Mouse (Mus musculus): ENCODE data around the gene Psmd4. TPM values are rescaled to one million over a fixed set of nuclear protein-coding genes. Genes with fewer than 3 reads are reported as not detected.
"Not testable (repeated sequence)": the region's sequence is repeated elsewhere in the genome, so short reads cannot be mapped to it uniquely, and the experiment has no call there.

Gene Psmd4
- 100 to 1,000 TPM; 154 to 169 TPM for total RNA-seq (2021)
- long read RNA-seq, transcript Psmd4-201 (10 exons, 1,276 nt) = minor isoform, 28 of 128 reads
- long read RNA-seq, transcript Psmd4-202 (10 exons, 1,332 nt) = major isoform, 66 of 128 reads
- long read RNA-seq, partial matches to known transcripts = 7 of 128 reads
- long read RNA-seq, other reads (novel, unspliced or antisense) = 26 of 128 reads

DNA sequence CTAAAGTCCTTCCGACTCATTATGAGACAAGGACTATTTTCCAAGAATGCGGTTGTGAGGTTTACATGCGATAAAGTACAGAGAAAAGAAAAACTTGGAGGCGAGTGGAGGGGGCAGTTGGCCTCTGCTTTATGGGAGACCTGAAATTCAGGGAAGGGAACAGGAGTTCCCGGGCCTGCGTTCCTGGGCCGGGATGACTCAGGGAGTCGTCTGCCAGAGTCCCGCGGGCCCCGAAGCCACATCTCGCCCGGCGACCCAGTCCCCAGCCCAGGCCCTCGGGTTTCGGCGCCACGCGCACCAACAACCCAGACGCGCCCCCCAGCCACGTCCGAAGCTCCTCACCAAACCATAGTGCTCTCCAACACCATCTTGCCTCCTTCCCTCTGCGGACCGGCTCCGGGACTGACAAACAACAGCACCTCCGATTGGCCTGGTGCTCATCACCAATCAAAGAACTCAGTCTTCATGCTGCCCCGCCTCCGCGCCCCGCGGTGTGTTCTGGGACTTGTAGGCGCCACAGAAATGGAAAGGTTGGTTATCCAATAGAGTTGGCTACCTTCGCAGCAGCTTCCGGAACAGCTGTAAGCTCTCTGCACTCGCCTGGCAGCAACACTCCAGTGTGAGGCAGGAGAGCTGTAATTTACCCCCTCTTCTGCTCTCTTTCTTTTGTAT is at the start of gene Psmd4:
TSS of gene Psmd4 (minus strand) at position 449 of the 672 bp plus-strand sequence.
- peak; percentile 97 to 99 for DNase-seq (ENCODE audit: low spot score in 2 of 2)

DNA sequence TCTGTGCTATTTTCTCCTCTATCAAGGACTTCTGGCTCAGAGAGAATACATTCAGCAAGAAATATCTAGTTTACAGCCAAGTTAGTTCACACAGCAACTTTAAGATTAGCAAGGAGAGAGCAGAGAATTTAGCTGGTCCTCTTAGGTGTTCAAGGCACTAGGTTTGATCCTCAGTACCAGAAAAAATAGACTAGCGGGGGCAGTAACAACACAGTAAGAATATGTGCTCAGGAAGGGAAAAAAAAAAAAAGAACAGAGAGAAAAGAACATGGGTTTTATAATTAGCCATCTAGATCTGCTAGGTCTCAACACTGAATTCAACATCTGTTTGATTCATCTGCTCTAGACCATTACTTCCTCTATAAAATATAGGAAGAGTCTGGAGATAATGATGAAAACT is 45.7 kb upstream of the Psmd4 start:
- no peak for DNase-seq (ENCODE audit: low spot score in 2 of 2)

DNA sequence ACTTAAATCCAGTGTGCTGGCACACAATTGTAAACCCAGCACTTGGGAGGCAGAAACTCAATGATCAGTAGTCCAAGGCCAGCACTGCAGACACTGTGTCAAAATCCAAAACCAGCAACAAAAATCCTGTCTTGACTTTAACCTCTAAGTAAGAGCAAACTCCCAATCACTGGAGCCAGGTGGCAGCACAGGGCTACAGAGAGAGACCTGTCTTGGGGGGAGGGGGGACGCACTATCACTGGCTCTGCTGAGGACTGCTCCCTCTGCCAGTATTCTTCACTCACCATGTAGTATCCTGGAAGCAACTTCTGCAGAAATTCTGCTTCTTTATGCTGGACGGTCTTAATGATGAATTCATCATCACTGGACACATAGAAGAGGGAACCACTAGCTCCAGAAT is 29.2 kb upstream of the Psmd4 start:
- no peak for DNase-seq (ENCODE audit: low spot score in 2 of 2)

DNA sequence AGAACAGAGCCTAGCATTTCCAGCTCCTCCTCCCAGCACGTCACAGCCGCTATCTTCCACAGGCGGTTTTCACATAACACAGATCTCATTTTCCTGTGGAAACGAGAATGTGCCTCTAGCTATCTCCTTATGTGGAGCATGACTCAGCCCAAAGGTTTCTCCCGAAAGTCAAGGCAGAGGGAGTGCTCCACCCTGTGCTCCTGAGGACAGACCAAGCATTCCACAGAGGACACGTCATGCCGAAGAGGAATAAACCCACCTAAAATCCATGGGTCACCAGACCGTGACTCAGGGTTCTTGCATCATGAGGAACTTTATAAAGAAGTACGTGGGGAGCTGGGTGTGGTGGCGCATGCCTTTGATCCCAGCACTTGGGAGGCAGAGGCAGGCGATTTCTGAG is 24.2 kb upstream of the Psmd4 start:
- no peak for DNase-seq (ENCODE audit: low spot score in 2 of 2)

DNA sequence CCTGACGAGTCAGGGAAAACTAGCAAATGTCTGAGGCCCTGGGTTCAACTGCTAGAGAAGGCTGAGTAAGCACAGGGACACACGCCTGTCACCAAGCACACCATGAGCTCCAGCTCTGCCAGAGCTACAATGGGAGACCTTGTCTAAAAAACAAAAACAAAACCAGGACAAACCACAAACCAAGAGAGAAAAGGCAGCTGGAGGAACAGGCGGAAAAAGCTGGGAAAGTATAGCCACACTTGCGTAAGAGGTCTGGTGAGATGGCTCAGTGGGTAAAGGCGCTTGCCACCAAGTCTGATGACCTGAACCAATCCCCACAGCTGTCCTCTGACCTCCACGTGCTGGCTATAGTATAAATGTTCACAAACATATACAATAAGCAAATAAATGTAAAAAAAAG is 23.7 kb upstream of the Psmd4 start:
- no peak for DNase-seq (ENCODE audit: low spot score in 2 of 2)

DNA sequence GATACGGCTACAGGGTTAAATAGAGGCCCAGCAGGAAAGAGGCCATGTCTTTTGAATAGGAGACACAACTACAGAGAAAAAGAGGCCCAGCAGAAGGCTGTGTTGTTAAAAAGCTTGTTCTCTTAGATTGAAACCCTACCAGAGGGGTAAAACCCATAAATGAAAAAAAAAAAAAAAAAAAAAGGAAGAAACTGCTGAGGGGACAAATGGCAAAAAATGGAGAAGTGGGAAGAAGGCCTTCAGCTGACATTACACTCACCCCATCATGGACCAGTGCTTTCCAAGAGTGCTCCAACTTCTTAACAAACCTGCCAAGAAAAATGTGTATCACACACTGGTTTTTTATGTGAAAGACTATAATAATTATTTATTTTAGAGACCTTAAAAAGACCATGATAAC is 23.1 kb upstream of the Psmd4 start:
- no peak for DNase-seq (ENCODE audit: low spot score in 2 of 2)

DNA sequence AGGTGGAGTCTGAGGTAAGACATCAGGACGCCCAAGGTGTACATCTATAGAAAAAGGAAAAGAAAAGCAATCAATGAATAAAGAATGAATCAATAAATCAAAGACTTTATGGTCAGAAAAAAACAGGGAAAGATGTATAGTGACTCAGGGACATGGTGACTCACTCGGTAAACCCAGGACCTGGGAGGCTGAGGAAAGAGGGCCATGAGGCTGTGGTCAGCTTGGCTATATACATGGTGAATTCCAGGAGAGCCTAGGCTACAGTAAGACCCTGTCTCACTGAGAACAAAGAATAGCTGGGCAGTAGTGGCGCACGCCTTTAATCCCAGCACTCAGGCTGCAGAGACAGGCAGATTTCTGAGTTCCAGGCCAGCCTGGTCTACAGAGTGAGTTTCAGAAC is 21.3 kb upstream of the Psmd4 start:
- no peak for DNase-seq (ENCODE audit: low spot score in 2 of 2)

DNA sequence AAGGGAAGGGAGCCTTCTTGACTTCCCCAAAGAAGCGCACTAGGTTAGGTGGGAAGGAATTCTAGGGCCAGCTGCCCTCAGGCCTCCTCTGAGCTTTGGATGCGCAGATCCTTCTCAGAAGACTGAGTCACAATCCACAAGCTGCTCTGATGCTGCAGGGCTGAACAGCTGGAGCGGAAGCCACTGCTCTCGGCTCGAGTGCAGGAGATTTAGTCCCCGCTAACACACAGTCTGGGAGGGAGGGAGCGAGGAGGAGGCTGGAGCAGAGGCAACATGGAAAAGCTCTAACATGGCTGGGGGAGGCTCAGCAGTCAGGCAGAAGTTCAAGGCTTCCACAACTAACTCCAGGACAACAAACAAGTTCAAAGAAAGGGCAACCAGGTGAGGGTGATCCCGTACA is 15.7 kb upstream of the Psmd4 start:
- peak; percentile 38 to 52 for DNase-seq (ENCODE audit: low spot score in 2 of 2)

DNA sequence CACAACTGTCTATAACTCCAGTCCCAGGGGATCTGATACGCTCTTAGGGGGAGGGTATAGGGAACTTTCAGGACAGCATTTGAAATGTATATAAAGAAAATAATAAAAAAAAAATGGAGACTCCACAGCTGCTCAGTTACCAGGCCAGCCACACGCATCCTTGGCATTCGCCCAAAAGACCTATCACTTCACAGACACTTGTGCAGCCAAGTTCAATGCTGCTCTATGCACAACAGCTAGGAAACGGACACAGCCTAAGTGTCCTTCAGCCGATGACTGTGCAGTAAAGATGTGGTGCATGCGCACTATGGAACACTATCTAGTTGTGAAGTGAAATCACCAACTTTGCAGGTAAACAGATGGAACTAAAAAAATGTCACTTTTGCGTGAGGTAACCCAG is 13.9 kb upstream of the Psmd4 start:
- no peak for DNase-seq (ENCODE audit: low spot score in 2 of 2)

DNA sequence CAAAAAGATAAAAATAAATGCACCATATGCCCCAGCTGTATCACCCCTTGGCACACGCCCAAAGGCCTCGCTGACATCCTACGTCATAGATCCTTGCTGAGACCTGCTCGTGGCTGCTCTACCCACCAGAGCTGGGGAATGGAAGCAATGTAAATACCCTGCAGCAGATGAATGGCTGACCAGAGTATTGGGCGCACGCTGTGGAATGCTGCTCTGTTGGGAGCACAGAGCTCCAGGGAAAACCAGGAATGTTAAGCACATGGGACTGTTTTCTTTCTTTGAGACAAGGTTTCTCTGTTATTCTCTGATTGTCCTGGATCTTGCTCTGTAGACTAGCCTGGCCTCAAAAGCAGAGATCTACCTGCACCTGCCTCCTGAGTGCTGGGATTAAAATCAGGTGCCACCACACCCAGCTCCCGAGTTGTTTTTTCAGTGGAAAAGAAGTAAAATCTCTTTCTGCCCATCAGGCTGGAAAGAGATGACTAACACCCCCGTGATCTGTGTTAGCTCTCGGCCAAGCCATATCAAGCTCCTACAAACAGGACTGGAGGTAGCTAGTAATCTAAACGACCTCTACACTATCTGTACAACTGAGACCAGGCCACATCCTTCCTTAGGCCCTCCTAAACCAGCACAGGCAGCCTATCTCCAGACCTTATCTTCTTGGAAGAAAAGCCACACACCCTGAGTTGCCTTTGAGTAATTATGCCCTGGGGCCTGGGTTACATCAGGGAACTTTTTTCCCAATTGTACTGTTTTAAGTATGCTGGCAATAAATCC is 12.3 kb upstream of the Psmd4 start:
- DNase-seq (ENCODE audit: low spot score in 2 of 2) = peak in 1 of 2 experiments; percentile 64

DNA sequence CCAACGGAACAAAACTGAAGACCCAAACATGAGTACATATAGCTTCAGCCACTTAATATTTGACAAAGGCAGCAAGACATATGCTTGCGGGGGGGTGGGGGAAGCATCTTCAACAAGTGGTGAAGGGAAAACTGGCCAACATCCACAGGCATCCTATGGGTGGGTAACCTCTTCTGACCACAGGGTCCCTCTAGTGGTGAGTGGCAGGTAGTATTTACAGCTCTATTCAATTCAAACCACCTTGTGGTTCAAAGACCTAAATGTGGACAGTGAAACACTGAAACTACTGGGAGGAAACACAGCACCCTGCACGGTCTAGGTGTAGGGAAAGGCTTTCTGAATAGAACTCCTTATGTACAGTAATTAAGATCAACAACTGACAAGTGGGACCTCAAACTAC is 11.3 kb upstream of the Psmd4 start:
- peak in 1 of 2 experiments; percentile 41 for DNase-seq (ENCODE audit: low spot score in 2 of 2)

DNA sequence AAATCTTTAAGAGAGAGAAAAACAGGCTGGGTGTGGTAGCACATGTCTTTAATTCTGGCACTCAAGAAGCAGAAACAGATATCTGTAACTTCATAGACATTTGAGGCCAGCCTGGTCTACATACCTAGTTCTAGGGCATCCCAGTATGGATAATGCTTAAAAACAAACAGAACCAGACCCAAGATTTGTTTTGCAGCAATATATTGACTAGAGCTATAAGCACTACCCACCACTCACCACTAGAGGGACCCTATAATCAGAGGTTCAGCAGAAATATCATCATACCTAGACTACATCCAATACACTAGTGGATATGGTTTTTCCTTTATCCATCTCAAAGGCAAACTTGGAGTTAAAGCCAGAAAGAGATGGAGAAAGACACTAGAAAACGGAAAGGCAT is 10.5 kb upstream of the Psmd4 start:
- DNase-seq (ENCODE audit: low spot score in 2 of 2) = peak in 1 of 2 experiments; percentile 70

DNA sequence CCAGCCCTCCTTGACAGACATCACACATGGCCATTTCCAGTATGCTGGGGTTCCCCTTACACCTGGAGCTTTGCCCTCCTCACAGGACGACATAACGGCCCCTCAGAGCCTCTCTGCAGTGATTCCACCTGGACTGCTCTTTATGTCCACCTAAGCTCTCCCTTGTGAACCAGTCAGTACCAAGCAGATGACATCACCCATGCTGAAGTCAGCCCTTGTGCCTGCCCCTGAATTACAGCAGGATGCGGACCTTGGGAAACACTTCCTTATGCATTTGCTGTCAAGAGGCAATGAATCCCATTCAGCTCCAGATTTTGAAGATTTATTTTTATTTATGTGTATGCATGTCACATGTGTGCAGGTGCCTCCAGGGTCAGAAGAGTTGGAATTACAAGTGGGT is 5.5 kb upstream of the Psmd4 start:
- no peak for DNase-seq (ENCODE audit: low spot score in 2 of 2)

DNA sequence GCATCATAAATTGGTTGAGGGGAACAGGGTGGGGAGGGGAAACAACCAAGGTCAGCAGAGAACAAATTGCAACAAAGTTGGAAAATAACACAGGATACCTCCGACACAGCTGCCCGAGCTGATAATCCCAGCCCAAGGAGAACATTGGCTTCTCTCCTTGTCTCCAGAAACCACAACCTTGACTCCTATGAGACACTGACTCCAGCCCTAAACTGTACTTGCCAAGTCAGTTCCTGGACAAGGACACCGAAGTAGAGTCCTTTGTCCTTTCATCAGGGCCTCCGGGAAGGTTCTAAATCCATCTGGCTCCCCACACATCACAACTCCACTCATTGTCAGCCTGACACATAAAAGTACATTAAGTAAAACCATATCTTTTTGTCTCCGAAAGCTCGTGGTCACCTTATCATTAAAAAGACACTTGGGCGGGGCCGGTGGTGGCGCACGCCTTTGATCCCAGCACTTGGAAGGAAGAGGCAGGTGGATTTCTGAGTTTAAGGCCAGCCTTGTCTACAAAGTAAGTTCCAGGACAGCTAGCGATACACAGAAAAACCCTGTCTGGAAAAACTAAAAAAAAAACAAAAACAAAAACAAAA is 4.1 kb upstream of the Psmd4 start:
- no peak for DNase-seq (ENCODE audit: low spot score in 2 of 2)

DNA sequence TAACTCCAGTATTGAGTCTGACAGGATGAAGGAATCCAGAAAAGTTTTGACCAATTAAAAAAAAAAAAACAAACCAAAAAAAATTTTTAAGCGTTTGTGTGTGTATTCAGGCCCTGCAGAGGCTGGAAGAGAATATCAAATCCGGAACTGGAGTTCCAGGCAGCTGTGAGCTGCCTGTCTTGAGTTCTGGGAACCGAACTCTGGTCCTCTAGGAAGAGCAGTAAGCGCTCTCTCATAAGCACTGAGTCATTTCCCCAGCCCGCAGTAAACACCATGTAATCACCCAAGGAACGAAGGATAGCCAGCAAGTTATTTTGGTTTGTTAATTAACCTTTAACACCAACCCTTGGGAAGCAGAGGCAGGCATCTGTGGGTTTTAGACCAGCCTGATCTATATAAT is 837 bp upstream of the Psmd4 start:
- DNase-seq (ENCODE audit: low spot score in 2 of 2) = no peak

DNA sequence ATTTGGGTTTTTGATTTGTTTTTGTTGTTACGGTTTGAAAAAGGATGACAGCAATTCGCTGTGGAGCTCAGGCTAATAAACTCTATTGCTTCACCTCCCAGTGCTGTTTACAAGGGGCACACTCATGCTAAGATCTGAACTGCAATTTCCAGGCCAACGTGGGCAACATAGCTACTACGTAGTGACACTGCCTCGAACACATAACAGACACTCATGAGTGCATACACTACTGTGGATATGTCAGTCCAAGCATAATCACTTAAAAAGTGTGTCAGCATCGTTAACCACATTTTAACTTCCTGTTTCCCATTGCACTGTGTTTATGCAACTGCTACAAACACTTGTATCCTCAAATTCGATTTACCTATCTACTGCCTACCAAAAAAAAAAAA is 420 bp upstream of the Psmd4 start:
- DNase-seq (ENCODE audit: low spot score in 2 of 2) = no peak

DNA sequence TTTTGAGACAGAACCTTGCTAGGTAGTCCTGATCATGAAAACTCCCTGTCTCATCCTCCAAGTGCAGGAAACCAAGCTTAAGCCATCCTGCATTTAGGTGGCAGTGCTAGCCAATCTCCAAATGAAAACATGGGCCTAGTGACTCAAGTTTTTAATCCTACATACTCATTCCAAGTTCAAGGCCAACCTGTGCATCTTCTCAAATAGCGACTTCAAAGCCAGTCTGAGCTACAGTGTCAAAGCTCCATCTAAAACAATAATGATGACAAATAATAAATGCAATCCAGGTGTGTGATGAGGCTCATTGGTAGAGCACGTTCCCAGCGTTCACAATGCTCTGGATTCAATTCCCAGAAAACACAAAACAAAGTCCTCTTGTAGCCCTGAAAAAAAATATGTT is 789 bp downstream of the Psmd4 start:
- no peak for DNase-seq (ENCODE audit: low spot score in 2 of 2)

DNA sequence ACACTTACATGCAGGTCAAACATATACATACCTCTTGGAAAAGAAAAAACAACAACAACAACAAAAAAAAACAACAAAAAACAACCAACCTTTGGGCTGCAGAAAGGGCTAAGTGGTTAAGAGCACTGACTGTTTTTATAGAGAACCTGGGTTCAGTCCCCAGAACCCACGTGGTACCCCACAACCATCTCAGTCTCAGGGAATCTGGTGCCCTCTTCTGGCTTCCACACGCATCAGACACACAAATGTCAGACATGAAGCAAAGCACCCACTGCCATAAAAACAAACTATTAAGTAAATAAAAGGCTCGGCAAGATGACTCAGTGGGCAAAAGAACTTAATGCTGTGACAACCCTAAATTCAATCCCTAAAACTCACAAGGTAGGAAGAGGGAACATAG is 12.5 kb downstream of the Psmd4 start:
- peak in 1 of 2 experiments; percentile 44 for DNase-seq (ENCODE audit: low spot score in 2 of 2)

DNA sequence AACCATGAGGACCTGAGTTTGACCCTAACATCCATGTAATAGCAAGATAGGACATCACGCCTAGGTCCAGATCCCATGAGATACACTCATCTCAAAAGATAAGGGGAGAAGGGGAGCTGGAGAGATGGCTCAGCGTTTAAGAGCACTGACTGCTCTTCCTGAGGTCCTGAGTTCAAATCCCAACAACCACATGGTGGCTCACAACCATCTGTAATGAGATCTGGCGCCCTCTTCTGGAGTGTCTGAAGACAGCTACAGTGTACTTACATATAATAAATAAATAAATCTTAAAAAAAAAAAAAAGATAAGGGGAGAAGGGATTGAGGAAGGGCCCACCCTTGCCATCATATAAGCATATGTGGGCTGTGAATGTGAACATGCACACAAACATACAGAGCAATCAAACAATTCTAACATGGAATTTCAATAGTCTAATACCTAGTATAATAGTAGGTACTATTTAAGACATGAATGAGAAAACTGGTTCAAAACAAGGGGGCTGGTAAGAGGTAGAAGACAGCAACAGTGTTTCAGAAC is 13.1 kb downstream of the Psmd4 start:
- not testable (repeated sequence) for DNase-seq (ENCODE audit: low spot score in 2 of 2)

DNA sequence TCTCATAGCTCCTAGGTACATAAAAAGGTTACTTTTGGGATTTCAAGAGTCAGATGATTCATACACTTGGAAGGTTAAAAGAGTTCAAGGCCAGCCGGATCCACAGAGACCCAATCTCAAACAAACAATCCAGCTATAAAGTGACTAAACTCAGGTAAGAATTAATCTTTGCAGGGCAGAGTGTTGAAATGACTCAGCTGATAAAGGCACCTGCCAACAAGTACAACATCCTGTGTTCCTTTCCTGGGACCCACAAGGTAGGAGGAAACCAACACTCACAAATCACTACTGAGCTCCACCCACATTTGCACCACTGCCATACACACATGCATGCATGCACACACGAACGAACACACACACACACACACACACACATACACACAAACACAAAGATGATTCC is 13.8 kb downstream of the Psmd4 start:
- no peak for DNase-seq (ENCODE audit: low spot score in 2 of 2)

DNA sequence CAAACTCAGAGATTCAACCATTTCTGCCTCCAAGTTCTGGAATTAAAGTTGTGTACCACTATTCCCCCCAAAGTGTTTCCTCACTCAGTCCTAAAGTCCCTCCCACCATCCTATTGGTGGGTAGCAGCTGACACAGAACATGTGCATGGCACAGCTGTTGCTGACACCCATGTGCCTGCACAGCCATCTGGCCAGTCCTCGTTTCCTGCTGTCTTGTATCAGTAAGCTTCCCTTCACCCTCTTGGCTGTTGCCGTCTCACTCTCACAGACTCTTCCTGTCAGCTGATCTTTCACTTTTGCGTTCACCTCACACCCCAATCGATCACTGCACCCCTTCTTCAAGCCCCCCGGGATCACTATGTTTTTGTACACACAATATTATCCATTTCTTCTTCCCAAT is 14.7 kb downstream of the Psmd4 start:
- DNase-seq (ENCODE audit: low spot score in 2 of 2) = peak; percentile 76 to 92
